Mouse (Mus musculus) lung, adult 2 months (tissue): Measurements from ENCODE around the gene Mipol1. TPM values are rescaled to one million over a fixed set of nuclear protein-coding genes. Genes with fewer than 3 reads are reported as not detected.

ENCODE experiments used
- DNase-seq: peaks from one replicate; pipeline ENCODE4 v3.0.0; 2022
- H3K4me1 ChIP-seq: fragments of 200-500 bp; 2 replicates; pipeline ENCODE4 v1.6.1; 2011; ENCODE audit warnings: low read length; ENCODE audit not compliant: control insufficient read depth, insufficient read depth
- H3K4me3 ChIP-seq: fragments of 200-500 bp; replicated peaks from 2 replicates; pipeline ENCODE3; 2011; ENCODE audit warnings: low read depth, mild to moderate bottlenecking, control low read depth, low read length; ENCODE audit errors: extremely low read depth
- CTCF ChIP-seq: fragments of 200-500 bp; IDR thresholded peaks from 2 replicates; pipeline ENCODE4 v1.5.1; 2011; ENCODE audit warnings: mild to moderate bottlenecking, low read length, control low read depth; ENCODE audit not compliant: insufficient read depth
- POLR2A ChIP-seq: fragments of 200-500 bp; IDR thresholded peaks from 2 replicates; pipeline ENCODE4 v1.6.1; 2011; ENCODE audit warnings: low read depth, mild to moderate bottlenecking, control low read depth, low read length, borderline replicate concordance; ENCODE audit errors: extremely low read depth
- WGBS: fragments of 180-500 bp; shearing (Covaris S2); methylation state at CpG from one replicate; pipeline ENCODE4 v1.1.7; 2018; 5-methylcytosine and 5-hydroxymethylcytosine counted together
- polyA plus RNA-seq: library from polyadenylated mRNA; depleted of rRNA; stranded (reverse); fragments of >200 nt; gene quantifications from 2 replicates; pipeline ENCODE4 v1.2.3, GENCODE M21; 2012

Mipol1 gene
- polyA plus RNA-seq, 1 experiment = 1.9 TPM

DNA sequence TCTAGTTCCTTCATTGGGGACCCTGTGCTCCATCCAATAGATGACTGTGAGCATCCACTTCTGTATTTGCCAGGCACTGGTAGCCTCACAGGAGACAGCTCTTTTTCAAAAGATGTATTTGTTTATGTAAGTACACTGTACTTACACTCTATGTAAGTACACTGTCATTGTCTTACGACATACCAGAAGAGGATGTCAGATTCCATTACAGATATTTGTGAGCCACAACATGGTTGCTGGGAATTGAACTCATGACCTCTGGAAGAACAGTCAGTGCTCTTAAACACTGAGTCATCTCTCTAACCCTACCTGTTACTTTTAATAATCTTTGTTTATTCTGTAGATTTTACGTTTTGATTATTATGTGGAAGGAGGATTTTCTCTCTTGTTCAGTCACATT is 109.9 kb downstream of the Mipol1 start:
- WGBS = 64% methylated on average over 2 of the region's 2 CpGs
- H3K4me1 ChIP-seq = no peaks in the 10 kb centered on the region
- DNase-seq = no peak
- TF ChIP-seq CTCF (no peak), POLR2A (no peak)
- no peak overlapping the region for H3K4me3 ChIP-seq

DNA sequence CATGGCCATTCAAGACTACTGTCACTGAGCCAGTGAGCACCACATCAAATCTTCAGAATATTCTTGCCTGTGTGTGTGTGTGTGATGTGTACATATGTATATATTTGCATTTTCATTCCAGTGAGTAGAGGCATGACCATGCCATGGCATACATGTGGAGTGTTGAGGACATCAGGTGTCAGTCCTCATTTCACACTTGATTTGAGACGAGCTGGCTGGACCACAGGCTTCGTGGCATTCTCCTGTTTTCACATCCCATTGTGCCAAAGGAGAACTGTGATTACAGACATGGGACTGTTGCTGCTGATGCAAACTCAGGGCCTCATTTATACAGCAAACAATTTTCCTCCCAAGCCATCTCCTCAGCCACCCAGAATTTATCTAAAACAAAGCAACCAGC is 132.5 kb downstream of the Mipol1 start:
- TF ChIP-seq POLR2A = no peak
- DNase-seq = no peak
- no peak overlapping the region for H3K4me3 ChIP-seq
- WGBS = 62% methylated on average over 2 of the region's 2 CpGs
- H3K4me1 ChIP-seq = no peaks in the 10 kb centered on the region

DNA sequence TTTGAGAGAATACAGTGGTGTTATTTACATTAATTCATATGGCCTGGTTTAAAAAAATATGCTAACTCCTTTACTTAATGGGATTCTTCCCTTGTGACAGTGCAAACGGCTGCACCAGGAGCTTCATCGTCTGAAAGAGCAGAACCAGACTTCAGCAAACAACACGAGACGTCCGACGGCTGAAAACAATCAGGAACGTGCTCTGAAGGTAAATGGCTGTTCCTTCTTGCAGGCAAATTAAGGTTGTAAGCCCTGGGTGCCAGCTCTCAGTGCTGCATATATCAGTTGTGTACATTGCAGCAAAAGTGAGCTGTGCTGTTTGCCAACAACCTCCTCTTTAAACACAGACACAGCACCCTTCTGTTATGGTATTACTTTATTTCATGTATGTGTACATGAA is 133.8 kb downstream of the Mipol1 start:
- H3K4me3 ChIP-seq = no peak overlapping the region
- no peak for TF ChIP-seq CTCF
- no peak for TF ChIP-seq POLR2A
- no peak for DNase-seq
- no peaks in the 10 kb centered on the region for H3K4me1 ChIP-seq
- WGBS = 68% methylated on average over 7 of the region's 7 CpGs

DNA sequence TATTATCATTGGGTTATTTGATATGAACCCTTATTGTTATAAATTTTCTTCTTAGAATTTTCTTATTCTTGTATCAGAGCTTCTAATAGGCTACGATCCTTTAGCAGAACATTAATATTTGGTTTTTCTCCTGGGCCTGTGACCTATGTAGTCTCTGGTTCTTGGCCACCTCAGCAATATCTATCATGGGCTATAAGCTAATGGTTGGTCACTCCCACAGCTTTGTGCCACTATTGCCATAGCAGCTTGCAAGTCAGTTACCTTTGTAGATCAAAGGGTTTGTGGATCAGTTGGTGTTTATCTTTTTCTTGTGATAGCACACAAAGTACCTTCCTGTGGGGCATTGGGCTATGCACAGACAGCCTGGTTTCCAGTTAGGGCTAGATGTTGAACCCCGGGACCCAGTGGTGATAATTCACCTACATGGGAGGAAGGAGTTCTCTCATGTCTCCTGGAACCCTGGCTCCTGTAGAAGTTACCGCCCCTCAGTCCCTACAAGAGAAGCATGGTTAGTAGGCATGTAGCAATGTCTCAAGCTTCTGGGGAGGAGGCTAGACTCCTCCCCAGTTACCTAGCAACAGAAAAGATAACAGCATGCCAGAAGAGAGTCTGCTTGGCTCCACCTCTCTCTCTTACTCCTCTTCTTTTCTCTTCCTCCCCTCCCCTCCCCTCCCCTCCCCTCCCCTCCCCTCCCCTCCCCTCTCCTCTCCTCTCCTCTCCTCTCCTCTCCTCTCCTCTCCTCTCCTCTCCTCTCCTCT is 141.7 kb downstream of the Mipol1 start:
- 87% methylated on average over 3 of the region's 3 CpGs for WGBS
- Histone ChIP-seq H3K4me3 (no peak overlapping the region), H3K4me1 (no peaks in the 10 kb centered on the region)
- DNase-seq = no peak
- TF ChIP-seq CTCF = no peak
- no peak for TF ChIP-seq POLR2A

DNA sequence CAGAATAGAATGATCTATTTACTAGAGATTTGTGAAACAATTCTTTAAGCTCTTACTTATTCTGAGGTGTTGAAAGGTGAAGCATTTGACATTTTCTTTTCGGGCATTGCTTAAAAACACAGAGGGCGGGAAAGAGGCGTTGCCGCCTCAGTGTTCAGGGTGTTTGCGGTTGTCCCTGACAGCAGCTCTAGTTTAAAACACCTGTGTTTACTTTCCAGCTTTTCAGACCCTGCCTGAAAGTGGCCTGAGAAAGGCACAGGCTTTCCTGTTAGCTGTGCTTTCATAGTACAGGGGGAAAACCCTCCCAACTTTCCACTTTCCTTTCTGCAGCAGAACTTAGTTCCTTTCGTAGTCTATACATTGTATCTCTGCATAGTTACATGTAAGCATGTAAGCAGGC is 152.6 kb downstream of the Mipol1 start:
- WGBS = 36% methylated on average over 6 of the region's 6 CpGs
- TF ChIP-seq CTCF (no peak), POLR2A (no peak)

DNA sequence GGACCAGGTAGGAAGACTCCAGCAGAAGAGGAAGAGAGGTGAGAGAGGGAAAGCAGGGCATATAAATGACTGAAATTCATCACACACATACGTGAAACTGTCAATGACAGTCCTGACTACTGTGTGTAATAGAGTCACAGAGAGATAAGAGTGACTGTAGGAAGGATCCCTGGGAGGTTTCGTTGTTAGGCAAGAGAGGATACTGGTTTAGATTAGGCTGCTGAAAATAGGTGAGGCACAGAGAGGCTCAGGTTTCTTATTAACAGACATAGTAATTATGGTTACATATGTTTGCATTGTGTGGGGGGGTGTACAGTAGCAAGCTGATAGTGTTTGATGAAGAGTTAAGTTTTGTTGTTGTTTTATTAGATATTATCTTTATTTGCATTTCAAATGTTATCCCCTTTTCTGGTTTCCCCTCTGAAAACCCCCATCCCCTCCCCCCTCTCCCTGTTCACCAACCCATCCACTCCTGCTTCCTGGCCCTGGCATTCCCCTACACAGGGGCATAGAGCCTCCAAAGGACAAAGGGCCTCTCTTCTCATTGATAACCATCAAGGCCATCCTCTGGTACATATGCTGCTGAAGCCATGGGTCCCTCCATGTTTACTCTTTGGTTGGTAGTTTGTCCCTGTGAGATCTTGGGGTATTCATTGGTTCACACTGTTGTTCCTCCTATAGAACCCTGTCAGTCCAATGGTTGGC is 157.5 kb downstream of the Mipol1 start:
- TF ChIP-seq CTCF (no peak), POLR2A (no peak)
- DNase-seq = no peak
- Histone ChIP-seq H3K4me1 (no peaks in the 10 kb centered on the region), H3K4me3 (no peak overlapping the region)
- WGBS = 76% methylated on average over 2 of the region's 2 CpGs

More for the DNA sequence above, 152.6 kb downstream of the Mipol1 start:
- DNase-seq = no peak
- Histone ChIP-seq H3K4me3 (no peak overlapping the region), H3K4me1 (no peaks in the 10 kb centered on the region)

DNA sequence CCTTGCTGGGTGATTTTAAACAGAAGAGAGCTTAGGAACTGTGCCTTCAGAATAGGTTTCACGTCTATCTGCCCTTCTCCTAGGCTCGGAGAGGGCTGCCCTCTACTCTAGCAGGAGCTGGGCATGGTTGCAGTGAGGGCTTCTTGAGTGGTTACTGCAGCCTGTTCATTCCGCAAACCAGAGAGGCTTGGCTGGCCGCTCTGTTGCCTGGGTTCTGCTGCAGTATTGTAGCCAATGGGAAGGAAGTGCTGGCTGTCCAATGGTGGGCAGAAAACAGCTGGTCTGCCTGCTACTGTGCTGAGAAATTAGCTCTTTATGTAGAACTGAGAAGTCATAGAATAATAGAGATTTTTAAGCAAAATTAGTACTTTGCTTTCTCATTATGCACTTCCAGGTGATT is 169.3 kb downstream of the Mipol1 start:
- H3K4me3 ChIP-seq = no peak overlapping the region

DNA sequence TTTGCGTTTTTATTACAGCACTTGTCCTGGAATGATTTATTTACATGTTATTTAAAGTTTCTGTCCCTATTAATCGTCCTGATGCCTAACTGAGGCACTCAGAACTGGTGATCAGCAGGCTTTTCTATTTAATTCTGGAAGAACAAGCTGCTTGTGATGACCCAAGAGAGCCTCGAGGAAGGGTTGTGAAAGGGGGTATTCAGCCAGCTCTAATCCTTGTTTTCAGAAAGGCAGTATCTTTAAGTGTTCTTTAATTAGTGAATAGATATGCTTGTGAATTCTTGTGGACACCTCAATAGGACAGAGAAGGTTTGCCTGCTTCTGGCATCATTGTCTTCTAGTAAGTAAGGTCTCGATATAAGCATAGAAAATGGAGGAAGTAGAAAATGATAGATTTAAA is 170.0 kb downstream of the Mipol1 start:
- no peak overlapping the region for H3K4me3 ChIP-seq
- 58% methylated on average over 4 of the region's 4 CpGs for WGBS
- H3K4me1 ChIP-seq = peaks cover 2% of the 10 kb centered on the region; the same call in 1 of the 2 replicates
- DNase-seq = no peak
- no peak for TF ChIP-seq POLR2A
- no peak for TF ChIP-seq CTCF

More for the DNA sequence above, 169.3 kb downstream of the Mipol1 start:
- DNase-seq = no peak
- TF ChIP-seq CTCF (no peak), POLR2A (no peak)
- WGBS = 68% methylated on average over 4 of the region's 4 CpGs
- peaks cover 2% of the 10 kb centered on the region; the same call in 1 of the 2 replicates for H3K4me1 ChIP-seq

DNA sequence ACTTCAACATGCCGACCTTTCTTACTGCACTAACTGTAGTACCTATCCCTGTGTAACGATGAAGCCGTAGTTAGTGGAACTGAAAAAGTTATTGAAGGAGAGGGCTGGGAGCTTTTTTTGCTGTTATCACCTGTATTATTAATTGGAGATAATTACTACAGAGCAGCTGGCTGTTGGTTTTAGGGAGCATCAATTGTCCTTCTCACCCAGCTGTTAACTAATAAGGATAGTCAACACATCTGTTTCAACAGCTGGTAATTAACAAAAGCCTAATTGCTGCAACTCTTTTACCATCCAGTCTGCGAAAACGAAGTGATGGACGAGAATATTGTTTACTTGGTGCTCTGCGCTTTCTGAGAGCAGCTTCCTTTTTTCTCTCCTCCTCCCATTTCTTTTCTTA is 170.9 kb downstream of the Mipol1 start:
- no peak for DNase-seq
- no peak overlapping the region for H3K4me3 ChIP-seq
- 65% methylated on average over 7 of the region's 7 CpGs for WGBS
- peaks cover 2% of the 10 kb centered on the region; the same call in 1 of the 2 replicates for H3K4me1 ChIP-seq
- TF ChIP-seq POLR2A (no peak), CTCF (no peak)

DNA sequence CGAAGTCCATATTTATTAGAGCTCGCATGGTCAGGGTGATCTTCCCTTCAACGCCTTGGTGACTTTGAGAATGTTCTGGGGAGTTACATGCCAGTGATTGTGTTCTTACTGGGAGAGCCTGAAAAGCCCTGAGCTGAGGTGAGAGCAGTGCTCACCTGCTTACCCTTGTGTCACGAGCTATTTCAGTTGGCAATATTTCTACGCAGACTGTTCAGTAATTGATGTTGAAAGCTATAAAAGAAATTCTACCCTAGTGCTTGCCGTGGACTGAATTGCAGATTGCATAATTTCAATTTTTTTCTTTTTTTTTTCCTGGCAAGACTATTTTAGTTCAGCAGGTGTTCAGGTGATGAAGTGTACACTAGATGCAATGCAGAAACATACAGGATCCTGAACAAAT is 172.1 kb downstream of the Mipol1 start:
- Histone ChIP-seq H3K4me1 (peaks cover 2% of the 10 kb centered on the region; the same call in 1 of the 2 replicates), H3K4me3 (no peak overlapping the region)
- TF ChIP-seq POLR2A (no peak), CTCF (no peak)
- DNase-seq = no peak
- 65% methylated on average over 6 of the region's 6 CpGs for WGBS
